Mouse (Mus musculus) brain, adult 2 months (tissue): Measurements from ENCODE around the gene Qdpr.
A peak's percentile ranks its signal among the peaks of the same experiment; 100 is the strongest.
"Not testable (repeated sequence)": the region's sequence is repeated elsewhere in the genome, so short reads cannot be mapped to it uniquely, and the experiment has no call there.

Experiments used
- DNase-seq: peaks from one replicate; pipeline ENCODE4 v3.0.0; 2011; ENCODE audit warnings: low read depth, low spot score

Qdpr gene

GRCm38 (mm10) chr5:45453451-45453850 lies 3.4 kb upstream of the Qdpr start, which contains the start of gene Clrn2:
Gene Clrn2, plus strand, starts transcription at chr5:45453751.
- no peak for DNase-seq

- no peak for DNase-seq
These were observed 830 bp downstream of the Qdpr start for GRCm38 (mm10) chr5:45449206-45449605.

- DNase-seq = no peak
These were observed 1.4 kb downstream of the Qdpr start for GRCm38 (mm10) chr5:45448676-45449075.

GRCm38 (mm10) chr5:45444130-45444832 lies 5.8 kb downstream of the Qdpr start:
- no peak for DNase-seq

- DNase-seq = no peak
These were observed 8.3 kb downstream of the Qdpr start for GRCm38 (mm10) chr5:45441745-45442144.

GRCm38 (mm10) chr5:45441124-45441523 lies 8.9 kb downstream of the Qdpr start:
- DNase-seq = no peak

GRCm38 (mm10) chr5:45438301-45438700 lies 11.7 kb downstream of the Qdpr start:
- DNase-seq = no peak

GRCm38 (mm10) chr5:45437826-45438225 lies 12.2 kb downstream of the Qdpr start:
- no peak for DNase-seq

- DNase-seq = no peak
These were observed 13.8 kb downstream of the Qdpr start for GRCm38 (mm10) chr5:45435967-45436950.

GRCm38 (mm10) chr5:45427891-45428290 lies 22.1 kb downstream of the Qdpr start:
- no peak for DNase-seq

GRCm38 (mm10) chr5:45426416-45427034 lies 23.5 kb downstream of the Qdpr start:
- DNase-seq = no peak

GRCm38 (mm10) chr5:45425771-45426170 lies 24.3 kb downstream of the Qdpr start:
- DNase-seq = not testable (repeated sequence)

- peak; percentile 77 for DNase-seq
These were observed 25.8 kb downstream of the Qdpr start for GRCm38 (mm10) chr5:45424021-45424886.

GRCm38 (mm10) chr5:45421881-45422844 lies 27.9 kb downstream of the Qdpr start:
- DNase-seq = no peak

- peak; percentile 16 for DNase-seq
These were observed 30.0 kb downstream of the Qdpr start for GRCm38 (mm10) chr5:45419841-45420638.

- DNase-seq = no peak
These were observed 32.1 kb downstream of the Qdpr start for GRCm38 (mm10) chr5:45417859-45418443.

GRCm38 (mm10) chr5:45416478-45416877 lies 33.6 kb downstream of the Qdpr start:
- DNase-seq = no peak

GRCm38 (mm10) chr5:45406129-45406528 lies 43.9 kb downstream of the Qdpr start:
- DNase-seq = no peak

- DNase-seq = peak; percentile 81
These were observed 47.4 kb downstream of the Qdpr start for GRCm38 (mm10) chr5:45402632-45403031.
